Mouse (Mus musculus) urinary bladder, postnatal 10 days (tissue): ENCODE measurements at regions not wholly inside any gene's neighbourhood (a gene's known extent, or its start where the extent isn't known, plus 50 kb on each side); places are given as distances from the start of the nearest gene placed in this dataset.
"Not testable (repeated sequence)": the region's sequence is repeated elsewhere in the genome, so short reads cannot be mapped to it uniquely, and the experiment has no call there.

Experiments used
- DNase-seq: peaks from one replicate; pipeline ENCODE4 v3.0.0; 2022; ENCODE audit warnings: low spot score

DNA sequence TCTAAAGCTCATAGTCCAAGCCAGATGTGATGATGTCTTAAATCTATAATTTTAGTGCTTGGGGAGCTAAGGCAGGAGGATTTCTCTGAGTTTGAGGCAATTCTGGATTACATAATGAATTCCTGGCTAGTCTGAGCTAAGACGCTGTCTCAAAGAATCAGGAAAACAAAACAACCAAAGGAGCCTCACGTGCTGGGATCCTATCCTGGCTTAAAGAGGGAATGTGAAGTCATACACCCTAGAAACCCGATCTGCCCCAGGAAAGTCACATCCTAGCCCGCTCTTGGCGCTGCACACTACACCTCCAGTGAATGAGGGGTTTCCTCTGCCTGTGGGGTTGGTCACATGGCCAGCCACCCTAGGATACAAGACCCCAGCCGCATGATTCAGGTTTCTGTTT is 211.2 kb downstream of the Glrx3 start:
- no peak for DNase-seq

DNA sequence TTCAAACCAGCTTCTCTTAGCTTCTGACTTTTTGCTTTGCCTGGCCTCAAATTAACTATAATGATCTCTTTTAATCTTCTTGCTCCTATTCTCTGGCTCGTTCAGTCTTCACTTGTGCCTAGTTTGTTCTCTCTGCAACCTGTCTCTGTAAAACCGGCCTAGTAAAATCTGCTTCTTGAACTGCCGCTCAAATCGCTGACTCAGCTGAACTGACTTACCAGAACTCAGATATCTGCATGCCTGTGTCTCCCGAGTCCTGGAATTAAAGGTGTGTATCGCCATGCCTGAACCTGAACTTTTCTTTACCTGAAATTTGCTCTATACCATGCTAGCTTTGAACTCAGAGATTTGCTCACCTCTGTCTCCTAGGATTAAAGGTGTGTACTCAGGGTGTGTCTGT is 212.2 kb downstream of the Glrx3 start:
- DNase-seq = no peak

DNA sequence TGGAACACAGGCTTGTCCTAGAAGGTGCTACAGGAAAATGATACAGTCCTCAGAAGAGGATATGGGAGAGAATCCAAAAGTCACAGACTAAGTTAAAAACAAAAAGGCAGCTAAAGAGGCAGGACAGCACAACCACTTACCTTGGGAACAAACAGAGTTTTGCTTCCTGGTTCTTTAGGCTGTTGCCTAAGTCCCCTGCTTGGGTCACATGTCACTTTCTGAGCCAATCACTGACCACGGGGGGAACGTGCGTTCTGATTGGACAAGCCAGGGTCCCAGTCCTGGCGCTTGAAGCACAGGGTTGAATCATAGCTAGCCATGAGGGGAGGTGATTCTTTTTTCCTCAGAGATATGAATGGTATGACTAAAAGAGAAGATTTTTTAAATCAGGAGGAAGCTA is 216.4 kb downstream of the Glrx3 start:
- DNase-seq = no peak

DNA sequence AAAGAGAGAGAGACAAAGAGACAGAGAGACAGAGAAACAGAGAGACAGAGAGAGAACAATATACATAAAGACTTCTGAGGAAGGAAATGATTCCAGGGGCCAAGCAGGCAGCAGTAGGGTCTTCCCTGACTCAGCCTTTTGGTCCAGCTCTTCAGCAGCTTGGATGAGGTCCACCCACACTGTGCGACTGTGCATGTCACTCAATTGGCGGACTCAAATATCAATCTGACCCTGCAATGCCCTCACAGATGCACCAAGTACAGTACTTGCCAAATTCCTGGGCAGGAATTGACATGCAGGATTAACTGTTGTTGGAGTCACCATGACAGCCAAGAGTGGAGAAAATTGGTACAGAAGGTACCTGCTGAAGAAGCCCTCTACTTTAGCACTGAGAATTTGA is 229.8 kb downstream of the Glrx3 start:
- no peak for DNase-seq

DNA sequence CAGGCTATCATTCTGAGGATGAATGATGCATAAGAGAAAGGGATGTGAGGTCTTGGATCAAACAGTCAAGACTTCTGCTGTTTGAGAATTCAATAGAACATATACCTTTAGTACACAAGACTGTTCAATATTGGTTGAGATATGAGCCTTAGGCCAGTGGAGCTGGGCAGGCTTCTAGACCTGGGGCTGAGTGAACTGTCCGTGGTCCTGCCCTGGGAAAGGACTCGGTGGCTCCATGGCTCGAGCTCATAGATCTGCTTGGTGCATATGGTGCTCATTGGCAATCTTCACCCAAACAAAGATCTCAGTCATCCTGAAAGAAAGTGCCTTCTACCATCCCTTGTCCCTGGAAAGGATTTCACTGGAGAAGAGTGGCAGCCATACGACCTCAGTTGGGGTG is 233.7 kb downstream of the Glrx3 start:
- DNase-seq = no peak

DNA sequence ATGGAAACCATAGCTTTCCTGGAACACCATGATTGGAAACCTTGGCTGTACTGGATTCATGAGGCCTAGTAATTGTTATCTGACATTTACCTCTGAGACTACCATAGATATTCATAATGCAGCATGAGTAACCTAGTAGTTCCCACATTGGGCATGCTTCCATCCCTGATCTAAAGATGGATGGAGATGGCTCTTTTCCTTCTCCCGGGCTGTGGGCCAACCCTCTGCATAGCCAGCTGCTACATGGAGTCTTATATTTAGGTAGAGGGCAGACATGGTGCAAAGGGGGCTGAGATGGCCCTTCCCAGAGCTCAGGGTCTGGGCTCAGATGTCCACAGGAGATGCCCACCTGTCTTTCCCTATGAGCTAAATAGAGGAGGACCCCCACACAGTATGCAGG is 237.2 kb downstream of the Glrx3 start:
- no peak for DNase-seq

DNA sequence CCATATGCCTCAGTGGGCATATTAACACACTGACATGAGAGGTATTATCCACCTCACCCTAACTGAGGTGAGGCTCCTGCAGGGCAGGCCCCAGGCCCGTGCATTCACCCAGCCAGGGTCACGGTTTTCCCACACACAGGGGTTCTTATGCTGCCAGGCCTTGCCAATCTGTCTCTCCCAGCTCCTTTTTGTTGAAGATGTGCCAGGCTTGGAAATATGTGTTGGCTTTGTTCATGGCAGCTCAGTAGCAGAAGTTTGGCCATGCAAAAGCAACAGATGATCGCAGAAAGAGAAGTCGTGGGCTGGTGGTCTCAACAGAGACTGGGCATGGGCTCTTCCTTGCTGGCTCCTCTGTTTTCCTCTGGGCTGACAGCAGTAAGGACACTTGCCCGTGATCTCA is 238.0 kb downstream of the Glrx3 start:
- no peak for DNase-seq

DNA sequence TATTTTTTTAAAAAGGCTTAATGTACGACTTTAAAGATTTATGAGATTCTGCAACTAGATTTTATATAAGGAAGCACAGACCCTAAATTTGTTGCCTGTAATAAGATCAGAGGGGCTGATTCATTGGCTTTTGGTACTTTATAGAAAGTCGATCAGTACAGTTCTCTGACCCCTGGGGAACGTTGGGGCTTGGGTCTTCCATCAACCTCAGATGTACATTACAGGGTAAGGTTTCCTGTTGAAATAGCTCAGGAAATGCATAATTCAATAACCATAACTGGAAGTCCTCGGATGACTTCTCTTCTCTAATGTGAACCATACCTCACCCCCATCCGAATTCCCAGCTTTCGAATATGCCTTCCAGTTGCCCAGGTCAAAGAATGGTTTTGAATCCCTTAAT is 247.4 kb downstream of the Glrx3 start:
- no peak for DNase-seq

DNA sequence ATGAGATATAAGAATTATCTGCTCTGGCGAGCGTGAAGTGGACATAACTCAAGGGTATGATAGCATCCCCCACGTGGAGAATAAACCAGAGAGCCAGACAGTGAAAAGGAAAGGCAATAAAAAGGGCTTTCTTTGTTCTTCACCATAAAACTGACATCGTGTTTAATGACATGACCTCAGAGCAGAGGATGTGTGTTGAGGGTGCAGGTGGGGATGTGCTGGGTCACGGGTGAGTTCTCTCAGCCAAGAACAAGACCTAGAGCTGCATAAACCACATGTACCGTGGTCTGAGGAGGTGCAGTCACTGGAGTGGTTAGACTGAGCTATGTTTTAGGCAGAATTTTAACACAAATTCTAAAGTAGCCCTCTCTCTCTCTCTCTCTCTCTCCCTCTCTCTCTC is 247.9 kb downstream of the Glrx3 start:
- DNase-seq = no peak

DNA sequence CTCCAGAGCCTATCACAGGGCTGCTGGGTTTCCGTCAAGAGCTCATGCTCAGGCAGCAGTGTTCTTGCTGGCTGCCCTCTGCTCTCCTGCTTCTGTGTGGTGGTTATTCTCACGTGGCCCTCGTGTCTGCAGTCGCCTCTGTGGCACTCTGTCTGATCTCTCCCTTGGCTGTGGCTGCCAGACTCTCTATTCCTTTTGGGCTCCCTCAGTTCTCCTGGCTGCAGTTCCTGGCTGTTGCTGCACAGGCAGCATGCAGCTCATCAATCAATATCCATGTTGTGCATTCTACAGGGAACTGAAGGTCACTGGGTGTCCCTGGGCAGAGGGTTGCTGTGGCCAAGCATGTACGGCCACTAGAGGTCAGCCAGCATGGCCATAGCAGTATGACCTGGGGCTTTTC is 259.4 kb downstream of the Glrx3 start:
- no peak for DNase-seq

DNA sequence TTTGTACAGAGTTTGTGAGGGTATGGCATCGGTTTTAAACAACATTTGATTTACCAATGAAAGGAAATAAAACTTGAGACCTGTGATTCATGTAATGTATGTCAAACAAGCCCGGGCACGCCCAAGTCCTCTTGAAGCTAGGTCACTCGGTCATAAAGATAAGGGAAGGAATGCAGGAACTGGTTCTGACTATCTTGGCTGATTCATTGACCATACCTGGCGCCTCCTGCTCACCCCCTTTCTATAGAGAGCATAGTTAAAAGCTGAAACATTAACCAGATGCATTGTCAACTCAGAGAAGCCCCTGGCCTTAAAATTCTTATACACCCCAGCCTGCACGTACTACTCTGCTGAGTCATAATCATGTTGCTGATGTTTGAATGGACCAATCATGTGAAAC is 261.1 kb downstream of the Glrx3 start:
- DNase-seq = not testable (repeated sequence)

DNA sequence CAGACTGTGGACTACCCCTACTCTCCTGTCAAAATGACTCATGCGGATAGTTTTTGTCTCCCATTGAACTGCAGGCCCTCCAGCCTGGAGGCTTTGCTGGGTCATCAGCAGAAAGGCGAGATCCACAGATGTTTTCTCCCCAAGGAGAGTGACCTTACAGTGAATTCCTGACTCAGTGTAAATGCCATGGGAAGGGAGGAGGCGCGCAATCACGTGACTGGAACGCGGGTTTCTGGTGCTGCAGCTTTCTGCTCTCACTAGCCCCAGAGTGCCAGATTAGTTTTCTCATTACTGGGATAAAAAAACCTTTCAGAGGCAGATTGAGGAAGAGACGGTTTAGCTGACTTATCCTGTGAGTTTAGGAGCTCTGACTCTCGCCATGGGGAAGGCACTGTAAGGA is 275.4 kb downstream of the Glrx3 start:
- no peak for DNase-seq

DNA sequence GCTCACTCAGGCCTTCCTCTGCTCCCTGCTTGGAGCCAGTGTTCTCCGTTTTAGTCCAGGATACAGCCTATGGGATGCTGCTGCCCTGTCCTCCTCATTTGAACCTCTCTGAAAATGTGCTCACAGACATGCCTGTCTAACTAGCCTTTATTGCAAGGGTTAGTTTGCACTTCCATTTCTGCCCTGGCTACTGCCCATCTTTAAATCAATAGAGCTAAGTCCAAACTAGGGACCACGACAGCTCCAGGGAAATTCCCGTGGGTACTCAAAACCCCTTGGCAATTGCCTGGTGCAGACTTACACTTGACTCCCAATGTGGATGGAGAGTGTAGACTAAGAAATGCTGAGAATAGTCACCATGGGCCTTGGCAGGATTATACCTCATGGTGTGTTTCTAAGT is 276.4 kb downstream of the Glrx3 start:
- DNase-seq = no peak

DNA sequence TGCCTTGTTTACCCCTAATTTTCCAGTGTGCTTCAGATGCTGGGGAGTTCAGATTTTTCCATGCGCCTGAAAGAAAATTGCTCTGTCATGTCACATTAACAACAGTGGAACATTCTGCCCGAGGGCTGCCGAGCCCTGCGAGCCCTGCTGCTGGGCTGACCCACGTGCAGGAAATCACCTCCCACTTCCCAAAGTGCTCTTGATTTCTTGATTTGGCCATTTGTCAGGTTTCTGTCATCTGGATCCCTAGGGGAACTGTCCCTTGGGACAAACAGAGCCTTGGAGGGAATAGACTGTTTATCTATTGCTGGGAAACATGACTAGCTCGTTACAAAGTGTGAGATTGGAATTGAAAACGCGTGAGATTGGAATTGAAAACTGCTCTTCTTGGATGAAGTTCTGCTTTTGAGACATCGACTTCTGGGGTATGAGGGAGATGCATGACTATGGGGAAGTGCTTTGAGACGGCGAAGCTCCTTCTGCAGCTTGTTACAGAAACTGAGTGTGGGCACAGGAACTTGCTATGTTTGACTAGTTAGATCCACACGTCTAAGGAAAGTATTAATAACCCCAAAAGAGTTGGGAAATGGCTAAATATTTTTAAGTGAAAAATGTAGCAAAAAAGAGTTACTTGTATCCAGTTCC is 277.0 kb downstream of the Glrx3 start:
- no peak for DNase-seq

DNA sequence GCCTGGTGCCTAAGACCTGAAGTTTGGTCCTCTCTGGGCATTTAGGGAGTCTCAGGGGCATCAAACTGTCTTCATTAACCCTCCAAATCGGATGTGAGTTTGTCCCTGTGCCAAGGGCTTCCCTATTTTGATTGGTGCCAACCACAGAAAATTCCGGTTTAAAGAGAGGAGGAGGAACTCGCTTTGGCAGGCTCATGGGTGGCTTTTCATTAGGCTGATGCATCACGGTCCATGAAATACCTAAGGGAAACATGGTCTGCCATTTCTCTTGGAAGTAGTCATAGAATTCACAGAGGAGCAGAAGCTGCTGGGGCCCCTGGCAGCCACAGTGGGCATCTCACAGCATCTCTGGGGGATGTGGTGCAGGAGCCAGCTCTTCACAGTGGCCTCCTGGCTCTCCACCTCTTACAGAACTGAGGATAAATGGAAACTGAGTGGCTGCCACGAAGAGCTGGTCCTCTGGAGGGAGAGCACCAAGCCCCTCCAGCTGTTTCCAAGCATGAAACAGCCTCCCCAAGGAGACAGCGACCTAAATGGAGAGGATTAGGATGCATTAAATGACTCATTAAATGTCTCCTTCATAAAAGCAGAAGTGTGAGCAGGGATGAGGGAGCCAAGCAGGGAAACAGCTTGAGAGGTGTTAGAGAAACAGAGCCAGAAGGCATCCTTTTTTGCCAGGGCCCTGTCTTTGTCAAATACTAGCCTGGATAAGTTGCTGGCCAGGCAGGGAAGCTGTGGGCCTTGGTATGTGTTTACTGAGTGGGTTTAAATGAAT is 277.9 kb downstream of the Glrx3 start:
- no peak for DNase-seq

DNA sequence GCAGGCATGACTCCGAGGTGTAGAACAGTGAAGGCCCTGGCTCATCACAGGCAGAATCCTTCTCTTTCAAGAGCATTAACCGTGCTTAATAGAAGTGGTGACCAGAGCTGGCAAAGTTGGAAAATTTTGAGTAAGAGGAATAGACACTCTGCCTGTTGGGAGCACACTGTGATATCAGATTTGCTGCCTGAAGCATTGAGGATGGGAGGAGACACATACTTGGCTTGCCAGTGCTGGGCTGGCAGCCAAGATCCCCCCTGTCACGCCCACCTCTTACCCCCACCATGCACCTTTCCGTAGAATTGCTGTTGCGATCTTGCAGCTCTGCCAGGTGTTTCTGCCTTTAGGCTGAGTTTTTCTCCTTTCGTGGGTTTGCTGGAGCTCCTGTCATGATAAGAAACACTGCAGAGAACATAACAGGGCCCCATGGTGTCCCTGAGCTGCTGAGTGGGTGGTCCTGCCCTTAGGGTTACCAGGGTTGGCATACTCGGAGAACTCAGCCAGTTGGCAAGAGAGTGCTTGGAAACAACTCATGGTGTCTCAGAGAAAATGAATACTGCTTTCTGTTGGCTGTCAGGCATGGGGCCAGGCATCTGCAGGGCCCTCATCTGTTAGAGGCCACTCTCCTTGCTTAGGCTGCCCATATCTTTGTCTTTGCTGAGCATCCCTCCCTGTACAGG is 286.1 kb downstream of the Glrx3 start:
- DNase-seq = no peak

DNA sequence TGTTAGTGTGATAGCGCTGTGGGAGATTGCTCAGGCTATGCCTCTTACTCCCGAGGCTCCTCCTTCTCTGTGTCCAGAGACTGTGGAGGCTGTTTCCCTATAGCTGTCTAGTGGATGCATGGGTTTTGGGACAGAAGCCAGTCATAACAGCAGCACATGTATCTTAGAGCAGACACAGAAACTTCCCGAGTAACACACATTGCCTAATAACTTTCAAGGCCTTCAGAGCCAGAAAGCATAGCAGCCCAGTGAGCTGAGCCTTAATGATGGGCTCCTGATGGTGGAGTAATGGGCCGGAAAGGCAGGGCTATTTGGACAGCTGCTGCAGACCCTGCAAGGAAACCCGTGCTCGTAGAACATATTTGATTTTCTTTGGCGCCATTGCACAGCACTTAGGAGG is 288.6 kb downstream of the Glrx3 start:
- DNase-seq = no peak

DNA sequence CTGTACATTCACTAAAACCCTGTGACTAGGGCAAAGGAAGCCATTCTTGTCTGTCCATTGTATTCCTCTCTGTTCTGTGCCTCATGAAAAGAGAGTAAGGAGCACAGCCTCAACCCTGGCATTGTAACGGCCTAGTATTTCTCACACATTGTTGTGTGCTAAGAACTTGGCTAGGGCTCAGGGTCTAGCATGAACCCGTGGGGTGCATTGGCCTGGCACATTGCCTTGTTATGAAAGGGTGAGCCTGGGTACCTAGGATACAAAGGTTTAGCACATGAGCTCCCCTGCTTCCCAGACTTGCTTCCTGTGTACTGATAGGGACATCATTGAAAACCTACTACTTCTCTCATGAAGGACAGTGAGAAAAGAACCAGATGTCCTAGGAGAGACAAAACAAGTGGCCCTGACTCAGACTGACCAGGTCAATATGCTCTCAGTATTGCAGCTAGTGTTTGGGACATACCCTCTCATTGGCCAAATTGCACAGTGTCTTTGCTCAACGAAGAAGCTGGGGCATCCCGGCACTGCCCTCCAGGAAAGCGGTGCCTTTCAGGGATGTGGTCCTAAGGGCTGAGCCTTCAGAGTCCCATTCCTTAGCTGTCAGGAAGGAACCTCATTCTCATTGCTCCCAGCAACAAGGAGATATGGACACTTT is 298.6 kb downstream of the Glrx3 start:
- DNase-seq = no peak

DNA sequence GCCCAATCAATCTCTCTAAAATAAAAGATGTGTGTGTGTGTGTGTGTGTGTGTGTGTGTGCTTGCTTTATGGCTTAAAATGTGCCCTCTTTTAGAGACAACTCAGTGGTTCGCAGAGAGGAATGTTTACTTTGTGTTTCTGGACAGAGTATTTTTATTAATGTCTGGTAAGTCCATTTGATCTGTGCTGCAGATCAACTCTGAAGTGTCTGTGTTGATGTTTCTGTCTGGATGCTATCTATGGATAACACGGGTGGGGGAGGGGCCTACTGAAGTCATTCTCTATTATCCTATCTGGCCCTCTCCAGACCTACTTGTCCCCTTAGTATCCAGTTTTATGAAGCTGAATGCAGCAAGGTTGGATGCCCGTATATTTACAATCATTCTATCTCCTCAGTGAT is 304.3 kb downstream of the Glrx3 start:
- no peak for DNase-seq

DNA sequence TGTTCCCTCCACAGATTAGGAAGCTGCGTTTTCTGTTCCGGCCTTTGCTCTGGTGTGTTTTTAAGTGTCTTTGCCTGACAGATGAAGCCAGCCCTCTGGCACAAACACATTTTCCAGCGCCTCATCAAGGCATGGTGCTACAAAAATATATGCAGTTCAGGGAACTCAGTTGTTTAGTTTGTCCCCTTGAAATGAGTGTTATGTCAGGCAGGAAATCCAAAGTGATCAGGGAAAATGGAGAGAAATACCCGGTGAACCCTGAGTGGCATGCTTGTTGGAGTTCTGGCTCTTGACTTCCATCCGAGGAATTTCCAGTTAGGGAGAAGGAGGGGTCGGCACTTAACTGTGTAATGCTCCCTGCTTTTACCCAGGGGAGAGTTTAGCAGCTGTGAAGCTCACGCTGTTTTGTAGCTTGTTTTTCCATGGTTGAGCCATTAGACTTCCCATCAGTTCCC is 304.9 kb downstream of the Glrx3 start:
- no peak for DNase-seq

DNA sequence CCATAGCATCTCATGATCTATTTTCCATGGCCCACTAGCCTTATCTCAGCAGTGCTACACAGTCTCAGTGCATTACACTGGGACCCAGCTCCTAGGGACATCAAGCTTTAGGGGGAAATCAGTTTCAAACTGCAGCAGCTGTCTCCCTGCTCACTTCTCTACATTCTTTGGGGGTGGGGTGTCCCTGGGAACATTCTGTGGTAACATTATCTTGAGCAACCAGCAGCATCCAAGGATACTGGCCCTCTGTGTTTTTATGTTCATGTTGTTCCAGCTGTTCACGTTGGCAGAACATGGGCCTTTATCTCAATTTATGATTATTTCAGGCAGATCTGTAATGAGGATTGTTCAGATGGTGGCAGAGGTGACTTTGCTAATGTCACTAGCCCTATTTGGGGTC is 308.2 kb downstream of the Glrx3 start:
- no peak for DNase-seq

DNA sequence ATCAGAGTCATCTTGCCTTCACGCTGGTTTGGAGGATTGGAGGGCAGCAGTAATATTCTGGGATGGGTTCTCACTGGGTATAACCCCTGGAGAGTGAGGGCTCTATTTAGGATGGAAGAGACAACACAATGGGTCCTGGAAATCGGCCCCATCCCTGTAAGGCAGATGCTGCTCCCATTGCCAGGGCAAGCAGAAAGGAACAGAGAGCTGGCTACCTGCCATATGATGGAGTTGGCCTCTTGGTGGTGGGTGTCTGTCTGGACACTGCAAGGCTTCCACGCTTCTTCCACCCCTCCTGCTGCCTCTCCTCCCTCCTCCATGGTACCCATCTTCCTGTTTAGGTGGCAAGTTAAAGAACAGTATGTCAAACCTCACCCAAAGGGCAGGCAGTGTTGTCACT is 308.6 kb downstream of the Glrx3 start:
- no peak for DNase-seq

DNA sequence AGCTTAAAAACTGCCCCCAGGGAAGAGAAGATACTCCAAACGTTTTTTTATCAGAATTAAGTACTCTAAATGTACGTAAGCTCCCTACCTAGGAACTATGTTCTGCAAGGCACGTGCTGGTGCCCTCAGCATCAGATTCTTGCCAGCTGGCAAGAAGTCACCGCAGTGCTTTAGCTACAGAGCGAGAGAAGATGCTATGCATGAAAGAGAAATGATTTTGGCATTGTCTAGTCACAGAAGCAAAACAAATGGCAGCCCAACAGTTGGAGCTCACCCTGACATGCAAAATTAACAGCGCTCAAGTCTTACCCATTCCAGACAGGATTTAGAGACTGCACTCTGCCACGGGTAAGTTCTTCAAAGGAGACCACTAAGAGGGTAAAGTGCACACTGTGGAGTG is 311.5 kb downstream of the Glrx3 start:
- DNase-seq = no peak
